Mouse (Mus musculus) embryonic facial prominence, embryonic 12.5 days (tissue): ENCODE measurements around the gene Snapc4. TPM values are rescaled to one million over a fixed set of nuclear protein-coding genes. Genes with fewer than 3 reads are reported as not detected.

Source experiments
- polyA plus RNA-seq: library from polyadenylated mRNA; unstranded; fragments of >200 nt; fragmentation: Nextera tagmentation; extraction: Ambion mirVana; gene quantifications from 2 replicates; pipeline ENCODE4 v1.2.1, GENCODE M21; 2016

Snapc4 gene
- polyA plus RNA-seq, 1 experiment from 2014 or later = 39.2 TPM

Other genes with a start within 250 kb of the Snapc4 start
- 1.3 and 3.1 TPM in 2 replicates for gene Lhx3, start 172.4 kb downstream of the Snapc4 start, polyA plus RNA-seq
- gene Qsox2, start 143.1 kb downstream of the Snapc4 start, polyA plus RNA-seq = 17.9 and 19.5 TPM in 2 replicates
- 0.08 and 0.18 TPM in 2 replicates for gene Ccdc187, start 86.1 kb downstream of the Snapc4 start, polyA plus RNA-seq
- 82.6 and 91.1 TPM in 2 replicates for gene Gpsm1, start 65.1 kb downstream of the Snapc4 start, polyA plus RNA-seq
- gene Dnlz, start 28.5 kb downstream of the Snapc4 start, polyA plus RNA-seq = 31.8 and 33.1 TPM in 2 replicates
- 0.87 and 0.97 TPM in 2 replicates for gene Card9, start 19.7 kb downstream of the Snapc4 start, polyA plus RNA-seq
- gene Entr1, start 8.7 kb upstream of the Snapc4 start, polyA plus RNA-seq = 184 and 188 TPM in 2 replicates
- 108 and 112 TPM in 2 replicates for gene Pmpca, start 8.7 kb upstream of the Snapc4 start, polyA plus RNA-seq
- gene Inpp5e, start 28.6 kb upstream of the Snapc4 start, polyA plus RNA-seq = 30.1 and 31.5 TPM in 2 replicates
- gene Sec16a, start 64.6 kb upstream of the Snapc4 start, polyA plus RNA-seq = 26.2 and 28.3 TPM in 2 replicates
- 16.4 and 20.3 TPM in 2 replicates for gene Notch1, start 136.0 kb upstream of the Snapc4 start, polyA plus RNA-seq
- 97.3 and 101 TPM in 2 replicates for gene Egfl7, start 199.4 kb upstream of the Snapc4 start, polyA plus RNA-seq
- not detected in 2 replicates for gene Gm20532, start 206.0 kb upstream of the Snapc4 start, polyA plus RNA-seq
- 17.0 and 17.8 TPM in 2 replicates for gene Agpat2, start 223.8 kb upstream of the Snapc4 start, polyA plus RNA-seq
- gene Fam69b, start 247.8 kb upstream of the Snapc4 start, polyA plus RNA-seq = 66.0 and 75.2 TPM in 2 replicates